Mouse (Mus musculus): ENCODE data around the gene Irf5. TPM values are rescaled to one million over a fixed set of nuclear protein-coding genes. Genes with fewer than 3 reads are reported as not detected.
A peak's percentile ranks its signal among the peaks of the same experiment; 100 is the strongest.

The Irf5 gene
- polyA plus RNA-seq, 1 experiment from 2014 or later: 4.2 TPM

DNA sequence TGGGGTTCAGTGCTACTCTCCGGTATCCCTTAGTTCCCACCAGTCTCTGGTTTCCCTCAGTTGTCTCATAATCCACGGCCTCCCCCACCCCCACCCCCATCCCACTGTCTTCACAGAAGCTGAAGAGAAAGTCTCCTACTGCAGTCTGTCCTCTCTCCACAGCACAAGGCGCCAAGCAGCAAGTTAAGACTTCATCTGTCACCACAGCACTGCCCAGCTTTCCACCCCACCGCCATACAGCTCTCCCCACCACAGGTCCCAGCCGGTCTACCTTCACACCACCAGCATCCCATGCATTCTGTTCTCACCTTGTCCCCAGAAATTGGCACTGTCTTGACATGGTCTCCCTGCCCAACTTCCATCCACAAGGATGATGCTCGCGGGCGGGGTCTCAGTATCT, 19.6 kb upstream of the Irf5 start:
- Histone ChIP-seq H3K4me3 (ENCODE audit: low read depth, low read length) (peak overlapping the region; percentile 50), H3K4me2 (replicated peaks; ENCODE audit: low read depth) (peak overlapping the region; percentile 83), H3K9me3 (ENCODE audit: control insufficient read depth) (no peaks in the 10 kb centered on the region), H3K9ac (ENCODE audit: low read depth, low read length) (no peak overlapping the region), H3K4me1 (replicated peaks; ENCODE audit: control insufficient read depth, insufficient read depth, low read length) (0 out of 2 replicates have a peak, but pooled peaks cover 3% of the 10 kb centered on the region), H3K27me3 (replicated peaks; ENCODE audit: control insufficient read depth, insufficient read depth, low read length) (peaks cover 5% of the 10 kb centered on the region; the same call in 1 of the 2 replicates), H3K36me3 (ENCODE audit: control insufficient read depth, insufficient read depth) (no peaks in the 10 kb centered on the region), H3K27ac (ENCODE audit: low read depth, low read length) (no peak overlapping the region)
- 37% methylated on average over 8 of the region's 8 CpGs for WGBS
- no peak for ATAC-seq
- TF ChIP-seq CTCF (IDR thresholded peaks at IDR 0.05; ENCODE audit: low read depth): no peak

DNA sequence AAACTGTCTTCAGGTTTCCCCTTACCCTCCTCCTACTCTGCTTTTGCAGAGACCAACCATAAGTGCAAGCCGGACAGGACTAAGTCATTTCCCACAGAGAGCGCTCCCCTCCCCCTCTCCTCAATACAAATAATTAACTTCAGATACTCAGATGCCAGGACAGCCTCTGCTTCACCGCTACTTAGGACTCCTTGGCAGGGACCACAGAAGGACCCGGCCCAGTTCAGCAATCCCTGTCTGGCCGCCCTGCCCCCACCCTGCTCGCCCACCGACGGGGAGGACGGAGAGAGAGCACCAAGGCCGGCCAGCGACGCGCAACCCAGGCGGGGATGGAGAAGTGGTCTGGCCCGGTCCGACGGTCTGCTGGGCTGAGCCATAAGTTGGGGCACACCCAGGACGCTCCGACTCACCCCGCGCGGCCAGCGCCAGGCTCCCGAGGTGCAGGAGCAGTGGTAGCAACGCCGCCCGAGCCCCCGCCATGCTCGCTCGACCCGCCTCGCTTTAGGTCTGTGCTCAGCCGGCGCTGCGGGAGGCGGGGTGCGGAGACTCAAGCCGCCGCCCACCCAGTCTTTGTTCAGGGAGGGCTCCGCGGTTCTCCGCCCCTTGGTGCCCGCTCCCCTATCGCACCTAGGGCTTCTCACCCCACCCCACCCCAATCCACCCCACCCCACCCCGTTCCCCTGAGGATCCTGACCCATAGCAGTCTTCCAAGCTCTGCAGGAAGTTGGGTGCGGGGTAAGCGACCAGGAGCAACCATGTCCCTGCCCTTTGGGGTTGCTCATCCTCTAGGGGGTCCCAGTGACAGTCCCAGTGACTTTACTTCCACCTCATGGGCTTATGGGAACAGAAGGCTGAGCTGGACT, 18.7 kb upstream of the Irf5 start, which contains the start of gene Kcp:
Kcp (minus strand) TSS at position 506 of the 863 bp plus-strand sequence.
- peak within 1 kb of the TSS; percentile 83 for H3K4me2 ChIP-seq (replicated peaks; ENCODE audit: low read depth)
- peak within 1 kb of the TSS; percentile 45 for H3K9ac ChIP-seq (ENCODE audit: low read depth, low read length)
- no peak for TF ChIP-seq CTCF (IDR thresholded peaks at IDR 0.05; ENCODE audit: low read depth)
- peaks cover 3% of the 10 kb centered on the region; the same call in 1 of the 2 replicates for H3K4me1 ChIP-seq (replicated peaks; ENCODE audit: control insufficient read depth, insufficient read depth, low read length)
- H3K27me3 ChIP-seq (replicated peaks; ENCODE audit: control insufficient read depth, insufficient read depth, low read length): peaks cover 5% of the 10 kb centered on the region; the same call in 1 of the 2 replicates
- no peak for ATAC-seq
- H3K4me3 ChIP-seq (ENCODE audit: low read depth, low read length): peak within 1 kb of the TSS; percentile 50
- H3K9me3 ChIP-seq (ENCODE audit: control insufficient read depth): no peaks in the 10 kb centered on the region
- H3K36me3 ChIP-seq (ENCODE audit: control insufficient read depth, insufficient read depth): no peaks in the 10 kb centered on the region
- no peak within 1 kb of the TSS for H3K27ac ChIP-seq (ENCODE audit: low read depth, low read length)
- under 1% methylated on average over 38 of the region's 47 CpGs for WGBS

DNA sequence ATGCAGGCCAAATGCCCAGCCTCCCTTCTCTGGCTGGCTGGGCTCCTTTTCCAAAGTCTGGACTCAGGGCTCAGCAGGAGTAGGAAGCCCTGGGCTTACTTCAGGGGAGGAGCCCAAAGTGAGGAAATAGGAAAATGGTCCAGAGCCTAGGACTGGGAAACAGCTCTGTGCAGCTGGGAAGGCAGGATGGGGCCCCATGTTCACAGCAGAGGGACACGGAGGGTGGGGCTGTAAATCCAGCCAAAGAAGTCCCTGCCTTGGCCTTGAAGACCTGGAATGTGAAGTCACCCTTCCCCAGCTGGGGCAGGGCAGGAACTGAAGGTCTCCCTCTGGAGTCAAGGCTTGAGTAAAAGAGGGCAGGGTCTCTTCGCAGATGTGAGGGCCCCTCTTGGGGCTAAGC, 17.3 kb upstream of the Irf5 start:
- no peaks in the 10 kb centered on the region for H3K36me3 ChIP-seq (ENCODE audit: control insufficient read depth, insufficient read depth)
- H3K9ac ChIP-seq (ENCODE audit: low read depth, low read length): no peak overlapping the region
- TF ChIP-seq CTCF (IDR thresholded peaks at IDR 0.05; ENCODE audit: low read depth): no peak
- peaks cover 5% of the 10 kb centered on the region; the same call in 1 of the 2 replicates for H3K27me3 ChIP-seq (replicated peaks; ENCODE audit: control insufficient read depth, insufficient read depth, low read length)
- H3K9me3 ChIP-seq (ENCODE audit: control insufficient read depth): no peaks in the 10 kb centered on the region
- ATAC-seq: peak; percentile 23; the same call in 1 of the 2 replicates
- no peak overlapping the region for H3K27ac ChIP-seq (ENCODE audit: low read depth, low read length)
- 15% methylated on average over 2 of the region's 2 CpGs for WGBS
- no peak overlapping the region for H3K4me3 ChIP-seq (ENCODE audit: low read depth, low read length)
- no peak overlapping the region for H3K4me2 ChIP-seq (replicated peaks; ENCODE audit: low read depth)
- peaks cover 3% of the 10 kb centered on the region; the same call in 1 of the 2 replicates for H3K4me1 ChIP-seq (replicated peaks; ENCODE audit: control insufficient read depth, insufficient read depth, low read length)

DNA sequence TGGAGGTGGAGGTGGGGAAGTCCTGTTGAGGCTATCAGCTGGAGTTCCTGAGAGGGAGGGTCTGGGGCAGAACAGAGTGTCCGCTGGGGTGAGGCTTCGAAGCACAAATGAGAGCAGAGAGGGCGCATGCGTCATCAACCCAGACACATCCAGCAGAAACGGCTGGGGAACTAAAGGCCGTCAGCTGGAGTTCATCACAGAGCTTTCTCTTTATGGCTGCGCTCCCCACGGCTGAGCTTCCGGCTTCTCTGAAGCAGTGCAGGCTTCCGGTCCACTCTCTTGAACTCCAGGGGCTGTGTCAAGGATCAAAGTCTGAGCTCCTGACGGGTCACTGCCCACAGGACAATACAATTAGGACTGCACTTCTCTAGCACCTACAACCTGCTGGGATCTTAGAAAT, 13.1 kb upstream of the Irf5 start:
- Histone ChIP-seq H3K36me3 (ENCODE audit: control insufficient read depth, insufficient read depth) (no peaks in the 10 kb centered on the region), H3K4me1 (replicated peaks; ENCODE audit: control insufficient read depth, insufficient read depth, low read length) (no peaks in the 10 kb centered on the region; the same call in 1 of the 2 replicates), H3K4me2 (replicated peaks; ENCODE audit: low read depth) (peak overlapping the region; percentile 54), H3K4me3 (ENCODE audit: low read depth, low read length) (peak overlapping the region; percentile 3; the same call in 1 of the 2 replicates), H3K9ac (ENCODE audit: low read depth, low read length) (no peak overlapping the region), H3K27ac (ENCODE audit: low read depth, low read length) (no peak overlapping the region; the same call in 1 of the 2 replicates), H3K27me3 (replicated peaks; ENCODE audit: control insufficient read depth, insufficient read depth, low read length) (no peaks in the 10 kb centered on the region), H3K9me3 (ENCODE audit: control insufficient read depth) (no peaks in the 10 kb centered on the region)
- ATAC-seq: peak; percentile 80
- WGBS: 1% methylated on average over 11 of the region's 11 CpGs
- no peak for TF ChIP-seq CTCF (IDR thresholded peaks at IDR 0.05; ENCODE audit: low read depth)

DNA sequence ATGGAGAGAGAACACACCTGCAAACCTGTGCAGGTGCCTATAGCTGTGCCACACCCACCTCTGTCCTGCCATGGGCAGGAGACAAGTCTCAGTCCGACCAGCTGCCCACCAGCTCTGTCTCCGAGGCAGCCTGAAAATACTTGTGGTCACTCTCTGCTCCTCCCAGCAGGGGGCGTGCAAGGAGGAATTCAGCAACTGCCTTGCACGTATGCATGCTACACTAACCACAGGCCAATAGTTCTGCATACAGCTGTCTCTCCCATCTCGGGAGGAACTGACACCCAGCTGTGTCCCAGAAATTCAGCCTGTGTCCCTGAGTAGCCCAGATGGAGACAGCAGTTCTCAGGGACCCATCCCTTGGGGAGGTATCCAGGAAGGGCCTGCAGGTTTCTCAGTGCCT, 9.3 kb upstream of the Irf5 start:
- Histone ChIP-seq H3K9ac (ENCODE audit: low read depth, low read length) (no peak overlapping the region), H3K4me3 (ENCODE audit: low read depth, low read length) (no peak overlapping the region), H3K4me1 (replicated peaks; ENCODE audit: control insufficient read depth, insufficient read depth, low read length) (no peaks in the 10 kb centered on the region; the same call in 1 of the 2 replicates), H3K36me3 (ENCODE audit: control insufficient read depth, insufficient read depth) (no peaks in the 10 kb centered on the region), H3K4me2 (replicated peaks; ENCODE audit: low read depth) (no peak overlapping the region), H3K27ac (ENCODE audit: low read depth, low read length) (no peak overlapping the region), H3K27me3 (replicated peaks; ENCODE audit: control insufficient read depth, insufficient read depth, low read length) (no peaks in the 10 kb centered on the region), H3K9me3 (ENCODE audit: control insufficient read depth) (no peaks in the 10 kb centered on the region)
- 2% methylated on average over 5 of the region's 5 CpGs for WGBS
- 0 out of 2 replicates have a peak, but pooled peaks have one; percentile 32 for ATAC-seq
- peak; percentile 94 for TF ChIP-seq CTCF (IDR thresholded peaks at IDR 0.05; ENCODE audit: low read depth)

DNA sequence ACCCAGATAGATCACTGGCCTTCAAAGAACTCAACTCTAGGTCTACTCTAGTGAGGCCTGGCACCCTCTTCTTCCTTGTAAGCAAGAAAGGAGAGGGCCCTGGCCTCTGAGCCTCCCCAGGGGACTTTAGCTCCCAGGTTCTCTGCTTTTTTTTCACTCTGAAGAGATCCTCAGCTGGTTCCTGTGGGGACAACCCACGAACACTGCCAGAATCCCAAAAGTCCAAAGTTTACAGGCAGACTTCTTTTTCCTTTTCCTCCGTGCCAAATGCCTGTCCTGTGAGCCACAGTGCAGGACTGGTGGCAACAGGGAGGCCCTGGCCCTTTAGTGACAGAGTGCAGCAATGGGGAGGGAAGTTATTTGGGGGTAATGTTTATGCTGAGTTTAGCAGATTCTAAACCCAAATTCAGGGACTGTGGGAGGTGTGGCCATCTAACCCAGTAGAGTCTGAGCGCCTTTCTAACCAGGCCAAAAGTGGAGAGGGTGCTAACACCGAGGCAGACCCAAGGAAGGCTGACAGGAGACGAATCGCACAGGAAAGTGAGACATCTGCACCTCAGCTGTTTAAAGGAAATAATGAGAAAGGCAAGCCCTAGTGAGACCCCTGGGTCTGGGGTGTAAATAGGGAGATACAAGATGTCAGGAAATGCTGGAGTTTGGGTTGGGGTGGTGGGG, 3.7 kb upstream of the Irf5 start:
- Histone ChIP-seq H3K4me3 (ENCODE audit: low read depth, low read length) (no peak overlapping the region), H3K4me2 (replicated peaks; ENCODE audit: low read depth) (no peak overlapping the region), H3K9ac (ENCODE audit: low read depth, low read length) (no peak overlapping the region), H3K27me3 (replicated peaks; ENCODE audit: control insufficient read depth, insufficient read depth, low read length) (peaks cover 13% of the 10 kb centered on the region), H3K4me1 (replicated peaks; ENCODE audit: control insufficient read depth, insufficient read depth, low read length) (no peaks in the 10 kb centered on the region; the same call in 1 of the 2 replicates), H3K9me3 (ENCODE audit: control insufficient read depth) (no peaks in the 10 kb centered on the region), H3K27ac (ENCODE audit: low read depth, low read length) (no peak overlapping the region), H3K36me3 (ENCODE audit: control insufficient read depth, insufficient read depth) (no peaks in the 10 kb centered on the region)
- WGBS: 62% methylated on average over 6 of the region's 6 CpGs
- no peak for ATAC-seq
- TF ChIP-seq CTCF (IDR thresholded peaks at IDR 0.05; ENCODE audit: low read depth): no peak
